Mouse (Mus musculus) heart, adult 2 months (tissue): ENCODE results near the gene St7.

ENCODE experiments used
- CTCF ChIP-seq: fragments of 200-600 bp; IDR thresholded peaks from 2 replicates; pipeline ENCODE4 v1.8.1; 2022; ENCODE audit warnings: antibody characterized with exemption, mild to moderate bottlenecking, moderate library complexity
- EP300 ChIP-seq: fragments of 200-500 bp; IDR thresholded peaks from 2 replicates; pipeline ENCODE4 v1.6.1; 2011; ENCODE audit warnings: low read depth, low read length, control low read depth; ENCODE audit not compliant: insufficient read depth
- POLR2A ChIP-seq: fragments of 200-500 bp; IDR thresholded peaks from 2 replicates; pipeline ENCODE4 v1.6.1; 2011; ENCODE audit warnings: mild to moderate bottlenecking, low read depth, low read length, control low read depth; ENCODE audit not compliant: insufficient read depth

DNA sequence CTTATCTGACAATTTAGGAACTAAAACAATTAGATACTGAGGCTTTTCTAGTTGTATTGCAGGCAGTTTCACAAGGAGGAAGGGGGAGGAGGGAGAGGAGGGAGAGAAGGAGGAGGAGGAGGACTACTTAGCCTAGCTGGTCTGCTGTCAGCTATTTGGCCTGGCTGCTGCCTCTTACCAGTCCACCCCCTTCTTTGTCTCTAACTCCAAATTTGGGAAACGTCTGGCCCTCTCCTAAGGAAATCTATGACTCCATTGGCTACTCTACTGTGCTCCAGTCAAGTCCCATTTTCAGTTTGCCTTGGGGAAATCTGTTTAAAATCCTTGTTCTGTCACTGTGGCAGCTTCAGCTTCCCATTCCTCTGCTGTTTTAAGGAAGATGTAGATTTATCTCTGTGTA, 175.1 kb downstream of the St7 start:
- TF ChIP-seq POLR2A, result no peak
- TF ChIP-seq EP300, result no peak
- no peak for TF ChIP-seq CTCF
